Mouse (Mus musculus): Measurements from ENCODE around the gene Ubl4b. TPM values are rescaled to one million over a fixed set of nuclear protein-coding genes. Genes with fewer than 3 reads are reported as not detected.

The Ubl4b gene
- polyA plus RNA-seq (2012; rRNA removed), result not detected in 2 replicates

DNA sequence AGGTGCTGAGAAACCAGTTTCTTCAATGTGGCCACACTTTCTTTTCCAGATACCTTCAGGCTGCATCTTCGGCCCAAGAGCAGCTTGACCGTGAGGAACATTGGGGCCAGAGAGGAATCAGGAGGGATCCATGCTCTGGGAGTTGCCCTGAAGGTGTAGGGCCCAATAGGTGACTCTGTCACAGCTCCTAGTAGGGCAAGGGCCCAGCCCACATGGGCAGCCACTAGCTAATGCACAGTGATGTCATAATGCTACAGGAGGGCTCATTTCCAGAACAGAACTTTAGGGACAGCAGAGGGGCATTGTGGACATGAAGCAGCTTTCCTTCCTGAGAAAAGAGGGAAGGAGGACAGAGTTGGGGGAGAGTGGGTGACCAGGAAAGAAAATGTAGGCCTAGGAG lies at the start of gene Ubl4b:
Gene Ubl4b, minus strand, starts transcription at position 232 of the 400 bp plus-strand sequence.
- WGBS, result 88% methylated on average over 2 of the region's 2 CpGs
- TF ChIP-seq POLR2A (IDR thresholded peaks at IDR 0.05; ENCODE audit: low read depth, low read length), result no peak
- no peak for TF ChIP-seq CTCF (IDR thresholded peaks at IDR 0.05; ENCODE audit: extremely low read depth, insufficient read length, insufficient replicate concordance, low read depth, low read length)
- Histone ChIP-seq H3K27ac (ENCODE audit: insufficient read depth, low read depth, low read length) (no peak within 1 kb of the TSS), H3K36me3 (ENCODE audit: control insufficient read depth, insufficient read depth, low read length) (no peaks in the 10 kb centered on the region), H3K27me3 (ENCODE audit: control insufficient read depth, insufficient read depth, low read length) (no peaks in the 10 kb centered on the region), H3K4me3 (ENCODE audit: low read depth, low read length) (no peak within 1 kb of the TSS), H3K4me1 (ENCODE audit: control insufficient read depth, insufficient read depth, insufficient read length, low read length) (no peaks in the 10 kb centered on the region)

GRCm38 (mm10) chr3:107600127-107600526 lies 45.3 kb upstream of the Ubl4b start:
- TF ChIP-seq POLR2A (IDR thresholded peaks at IDR 0.05; ENCODE audit: low read depth, low read length) (no peak), CTCF (IDR thresholded peaks at IDR 0.05; ENCODE audit: extremely low read depth, insufficient read length, insufficient replicate concordance, low read depth, low read length) (no peak)
- WGBS, result 61% methylated on average over 6 of the region's 6 CpGs
- peaks cover 41% of the 10 kb centered on the region for H3K27me3 ChIP-seq (ENCODE audit: control insufficient read depth, insufficient read depth, low read length)
- no peaks in the 10 kb centered on the region for H3K36me3 ChIP-seq (ENCODE audit: control insufficient read depth, insufficient read depth, low read length)
- no peak overlapping the region for H3K4me3 ChIP-seq (ENCODE audit: low read depth, low read length)
- no peak overlapping the region for H3K27ac ChIP-seq (ENCODE audit: insufficient read depth, low read depth, low read length)
- H3K4me1 ChIP-seq (ENCODE audit: control insufficient read depth, insufficient read depth, insufficient read length, low read length), result peaks cover 10% of the 10 kb centered on the region

DNA sequence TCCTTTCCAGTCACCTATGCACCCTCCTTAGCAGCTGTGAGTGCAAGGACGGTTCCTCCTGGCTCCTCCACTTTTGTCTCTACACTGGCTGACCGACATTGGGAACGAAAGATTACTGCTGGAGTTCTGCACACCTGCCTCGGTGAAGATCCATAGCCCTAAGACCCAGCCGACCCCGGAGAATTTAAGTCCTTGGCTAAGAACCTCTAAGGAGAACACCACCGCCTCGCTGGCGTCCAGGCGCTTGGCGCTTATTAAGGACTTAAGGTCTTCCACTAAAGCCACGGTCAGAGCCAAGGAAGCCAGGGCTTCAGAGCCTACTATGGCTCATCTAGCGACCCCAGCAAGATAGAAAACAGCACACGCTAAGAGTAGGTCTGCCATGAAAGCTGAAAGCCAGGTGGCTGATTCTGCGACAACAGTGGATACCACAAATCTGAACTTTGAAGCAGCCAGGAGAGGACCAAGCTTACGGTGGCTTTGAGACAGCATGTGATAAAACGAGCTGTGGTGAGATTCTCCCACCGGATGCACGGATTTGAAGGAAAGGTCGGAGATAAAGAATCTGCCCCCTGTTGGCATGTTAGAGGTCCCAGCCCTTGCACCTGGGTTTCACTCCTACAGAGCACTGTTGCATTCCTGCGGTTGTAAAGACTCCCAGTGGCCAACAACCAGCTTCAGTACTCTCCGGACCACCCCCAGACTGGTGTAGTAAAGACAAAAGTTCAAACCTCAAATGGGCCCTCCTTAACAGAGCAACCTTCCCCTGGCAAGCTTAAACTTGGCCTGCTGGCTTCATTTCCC lies 42.9 kb upstream of the Ubl4b start:
- 20% methylated on average over 22 of the region's 22 CpGs for WGBS
- peaks cover 10% of the 10 kb centered on the region for H3K4me1 ChIP-seq (ENCODE audit: control insufficient read depth, insufficient read depth, insufficient read length, low read length)
- TF ChIP-seq CTCF (IDR thresholded peaks at IDR 0.05; ENCODE audit: extremely low read depth, insufficient read length, insufficient replicate concordance, low read depth, low read length) (no peak), POLR2A (IDR thresholded peaks at IDR 0.05; ENCODE audit: low read depth, low read length) (no peak)
- no peak overlapping the region for H3K27ac ChIP-seq (ENCODE audit: insufficient read depth, low read depth, low read length)
- H3K36me3 ChIP-seq (ENCODE audit: control insufficient read depth, insufficient read depth, low read length), result no peaks in the 10 kb centered on the region
- H3K4me3 ChIP-seq (ENCODE audit: low read depth, low read length), result no peak overlapping the region
- H3K27me3 ChIP-seq (ENCODE audit: control insufficient read depth, insufficient read depth, low read length), result peaks cover 63% of the 10 kb centered on the region

DNA sequence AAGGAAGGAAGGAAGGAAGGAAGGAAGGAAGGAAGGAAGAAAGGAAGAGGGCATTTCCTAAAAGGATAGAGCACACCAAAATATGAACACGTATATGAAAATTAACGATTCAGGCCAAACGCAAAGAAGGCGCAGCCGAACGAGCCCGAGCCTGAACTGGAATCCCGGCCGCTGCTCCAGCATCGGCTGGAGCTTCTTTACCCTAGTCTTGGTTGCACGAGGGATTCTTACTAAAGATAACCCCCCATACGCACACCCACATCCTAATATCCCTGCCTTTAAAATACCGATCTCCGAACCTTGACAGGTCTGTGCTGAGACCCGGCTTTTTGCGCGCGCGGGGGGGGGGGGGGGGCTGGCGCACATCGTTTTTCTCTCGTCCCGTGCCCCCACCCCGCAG lies 42.3 kb upstream of the Ubl4b start:
- no peak overlapping the region for H3K27ac ChIP-seq (ENCODE audit: insufficient read depth, low read depth, low read length)
- WGBS, result 6% methylated on average over 24 of the region's 24 CpGs
- peaks cover 70% of the 10 kb centered on the region for H3K27me3 ChIP-seq (ENCODE audit: control insufficient read depth, insufficient read depth, low read length)
- H3K4me1 ChIP-seq (ENCODE audit: control insufficient read depth, insufficient read depth, insufficient read length, low read length), result peaks cover 10% of the 10 kb centered on the region
- H3K36me3 ChIP-seq (ENCODE audit: control insufficient read depth, insufficient read depth, low read length), result no peaks in the 10 kb centered on the region
- TF ChIP-seq CTCF (IDR thresholded peaks at IDR 0.05; ENCODE audit: extremely low read depth, insufficient read length, insufficient replicate concordance, low read depth, low read length), result no peak
- no peak for TF ChIP-seq POLR2A (IDR thresholded peaks at IDR 0.05; ENCODE audit: low read depth, low read length)
- no peak overlapping the region for H3K4me3 ChIP-seq (ENCODE audit: low read depth, low read length)

DNA sequence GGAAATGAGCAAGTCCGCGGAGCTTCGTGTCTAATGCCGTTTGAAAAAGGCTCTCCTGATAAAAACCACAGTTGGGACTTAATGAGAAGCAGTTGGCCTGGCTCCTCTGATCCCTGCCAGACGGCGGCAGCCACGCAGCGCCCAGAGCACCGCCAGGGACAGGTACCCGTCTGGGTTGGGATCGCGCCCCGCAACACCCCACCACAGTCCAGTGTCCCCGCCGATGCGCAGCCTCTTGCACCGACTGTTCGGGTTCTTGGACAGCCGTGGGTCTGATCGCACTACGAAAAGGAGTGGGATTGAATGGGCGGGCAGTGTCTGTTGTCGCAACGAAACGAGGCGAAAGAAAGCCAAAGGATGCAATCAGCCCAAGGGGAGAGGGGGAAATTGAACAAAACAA lies 41.7 kb upstream of the Ubl4b start:
- peaks cover 10% of the 10 kb centered on the region for H3K4me1 ChIP-seq (ENCODE audit: control insufficient read depth, insufficient read depth, insufficient read length, low read length)
- WGBS, result 2% methylated on average over 26 of the region's 26 CpGs
- TF ChIP-seq POLR2A (IDR thresholded peaks at IDR 0.05; ENCODE audit: low read depth, low read length) (no peak), CTCF (IDR thresholded peaks at IDR 0.05; ENCODE audit: extremely low read depth, insufficient read length, insufficient replicate concordance, low read depth, low read length) (no peak)
- H3K27ac ChIP-seq (ENCODE audit: insufficient read depth, low read depth, low read length), result no peak overlapping the region
- peaks cover 71% of the 10 kb centered on the region for H3K27me3 ChIP-seq (ENCODE audit: control insufficient read depth, insufficient read depth, low read length)
- no peak overlapping the region for H3K4me3 ChIP-seq (ENCODE audit: low read depth, low read length)
- no peaks in the 10 kb centered on the region for H3K36me3 ChIP-seq (ENCODE audit: control insufficient read depth, insufficient read depth, low read length)

- WGBS, result 3% methylated on average over 34 of the region's 34 CpGs
- Histone ChIP-seq H3K27me3 (ENCODE audit: control insufficient read depth, insufficient read depth, low read length) (peaks cover 75% of the 10 kb centered on the region), H3K36me3 (ENCODE audit: control insufficient read depth, insufficient read depth, low read length) (no peaks in the 10 kb centered on the region), H3K27ac (ENCODE audit: insufficient read depth, low read depth, low read length) (no peak overlapping the region), H3K4me1 (ENCODE audit: control insufficient read depth, insufficient read depth, insufficient read length, low read length) (peaks cover 10% of the 10 kb centered on the region), H3K4me3 (ENCODE audit: low read depth, low read length) (no peak overlapping the region)
- TF ChIP-seq CTCF (IDR thresholded peaks at IDR 0.05; ENCODE audit: extremely low read depth, insufficient read length, insufficient replicate concordance, low read depth, low read length), result no peak
- TF ChIP-seq POLR2A (IDR thresholded peaks at IDR 0.05; ENCODE audit: low read depth, low read length), result no peak
These were observed 41.1 kb upstream of the Ubl4b start for GRCm38 (mm10) chr3:107595938-107596461.

DNA sequence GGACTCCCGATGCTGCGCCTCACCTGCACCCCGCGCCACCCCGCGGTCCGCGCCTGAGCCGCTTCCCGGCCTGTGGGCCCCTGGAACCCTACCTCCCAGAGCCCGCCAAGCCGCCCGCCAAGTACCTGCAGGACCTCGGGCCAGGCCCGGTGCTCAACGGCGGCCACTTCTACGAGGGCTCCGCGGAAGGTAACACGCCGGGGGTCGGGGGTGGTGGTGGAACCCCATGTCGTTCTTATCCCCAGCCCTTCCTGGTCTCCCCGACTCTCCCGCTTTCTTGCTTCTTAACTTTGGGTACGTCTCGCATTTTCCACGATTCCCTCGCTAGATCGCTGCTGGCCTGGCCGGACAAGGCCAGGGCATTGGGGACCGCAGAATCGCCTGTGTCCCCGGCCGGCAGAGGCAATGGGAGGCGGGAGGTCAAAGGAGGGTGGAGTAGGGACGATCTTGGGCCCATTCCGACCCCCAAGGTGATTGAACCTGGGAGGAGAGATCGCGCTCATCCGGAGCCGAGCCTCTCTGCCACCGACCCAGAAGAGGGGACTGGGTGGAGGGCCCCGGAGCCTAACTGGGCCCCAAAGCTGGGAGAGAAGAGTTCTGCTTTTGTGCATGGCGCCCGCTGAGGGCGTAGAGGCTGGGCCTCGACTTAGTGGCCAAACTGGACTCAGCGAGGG lies 40.5 kb upstream of the Ubl4b start:
- no peaks in the 10 kb centered on the region for H3K36me3 ChIP-seq (ENCODE audit: control insufficient read depth, insufficient read depth, low read length)
- H3K27ac ChIP-seq (ENCODE audit: insufficient read depth, low read depth, low read length), result no peak overlapping the region
- H3K4me3 ChIP-seq (ENCODE audit: low read depth, low read length), result peak overlapping the region; percentile 9
- WGBS, result 3% methylated on average over 50 of the region's 50 CpGs
- H3K27me3 ChIP-seq (ENCODE audit: control insufficient read depth, insufficient read depth, low read length), result peaks cover 75% of the 10 kb centered on the region
- H3K4me1 ChIP-seq (ENCODE audit: control insufficient read depth, insufficient read depth, insufficient read length, low read length), result peaks cover 10% of the 10 kb centered on the region
- TF ChIP-seq POLR2A (IDR thresholded peaks at IDR 0.05; ENCODE audit: low read depth, low read length) (no peak), CTCF (IDR thresholded peaks at IDR 0.05; ENCODE audit: extremely low read depth, insufficient read length, insufficient replicate concordance, low read depth, low read length) (no peak)
